Mouse (Mus musculus) liver, adult 2 months (tissue): ENCODE data around the gene G430095P16Rik.

Experiments
- CTCF ChIP-seq: fragments of 200-500 bp; IDR thresholded peaks from 2 replicates; pipeline ENCODE4 v1.5.1; 2011; ENCODE audit warnings: low read depth, low read length, control low read depth
- POLR2A ChIP-seq: fragments of 200-500 bp; IDR thresholded peaks from 2 replicates; pipeline ENCODE4 v1.6.1; 2011; ENCODE audit warnings: low read length, control low read depth; ENCODE audit not compliant: insufficient read depth; ENCODE audit errors: extremely low read depth

DNA sequence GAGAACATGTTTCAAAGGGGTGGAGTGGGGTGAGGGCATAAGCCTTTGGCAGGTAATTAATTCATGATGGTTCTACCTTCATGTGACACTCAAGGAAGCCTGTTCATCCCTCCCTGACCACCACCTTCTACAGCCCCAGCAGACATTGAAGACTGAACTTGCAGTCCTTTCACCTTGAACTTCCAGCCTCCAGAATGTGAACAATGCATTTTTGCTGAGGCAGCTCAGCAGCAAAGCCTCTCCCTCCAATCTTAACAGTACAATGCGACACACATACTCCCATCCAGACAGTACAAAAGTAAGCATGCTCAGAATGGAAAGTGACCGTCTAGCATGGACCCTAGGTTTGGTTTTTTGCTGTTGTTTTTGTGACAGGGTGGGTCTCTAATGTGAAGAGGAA lies 41.3 kb upstream of the G430095P16Rik start:
- TF ChIP-seq CTCF: no peak
- TF ChIP-seq POLR2A: no peak
